Mouse (Mus musculus) hindlimb bud, embryonic 11.5 days (tissue): ENCODE data around the gene Hibch.
"Not testable (repeated sequence)": the region's sequence is repeated elsewhere in the genome, so short reads cannot be mapped to it uniquely, and the experiment has no call there.

Experiments
- DNase-seq: peaks from one replicate; pipeline ENCODE4 v3.0.0-alpha.2; 2012; ENCODE audit warnings: low read depth, low spot score; ENCODE audit errors: extremely low spot score

Hibch gene

DNA sequence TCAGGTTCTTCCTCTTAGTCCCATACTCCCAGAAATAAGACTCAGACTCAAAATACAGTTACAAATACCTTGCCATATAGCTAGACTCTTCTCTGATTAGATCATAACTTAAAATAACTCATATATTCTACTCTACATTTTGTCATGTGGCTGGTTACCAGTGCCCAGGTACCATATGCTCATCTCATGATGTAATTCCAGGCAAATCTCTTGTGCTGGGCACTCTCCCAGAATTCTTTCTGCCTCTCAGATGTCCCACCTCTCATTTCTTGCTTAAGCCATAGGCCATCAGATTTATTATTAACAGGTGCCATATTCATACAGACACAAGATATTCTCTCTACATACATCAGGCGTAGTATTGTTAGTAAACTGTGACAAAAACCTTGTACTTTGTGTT, 23.1 kb downstream of the Hibch start:
- DNase-seq: no peak

DNA sequence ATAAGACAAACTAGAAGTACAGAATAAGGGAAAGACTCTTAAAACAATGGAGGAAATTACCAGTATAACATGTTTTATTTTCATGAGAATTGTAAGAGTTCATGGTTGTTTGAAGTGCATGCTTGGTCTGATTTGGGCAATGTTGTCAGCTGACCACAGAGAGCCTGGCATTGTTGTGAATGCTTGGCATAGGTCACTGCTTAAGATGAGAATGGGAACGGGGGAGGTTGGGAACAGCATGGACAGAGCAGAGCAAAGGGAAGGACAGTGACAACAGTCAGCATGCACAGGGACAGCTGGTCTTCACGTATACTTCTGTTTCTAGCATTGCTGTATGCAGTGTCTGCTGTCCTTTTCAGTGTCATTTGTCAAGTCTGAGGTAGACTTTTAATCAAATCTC, 39.5 kb downstream of the Hibch start:
- no peak for DNase-seq

DNA sequence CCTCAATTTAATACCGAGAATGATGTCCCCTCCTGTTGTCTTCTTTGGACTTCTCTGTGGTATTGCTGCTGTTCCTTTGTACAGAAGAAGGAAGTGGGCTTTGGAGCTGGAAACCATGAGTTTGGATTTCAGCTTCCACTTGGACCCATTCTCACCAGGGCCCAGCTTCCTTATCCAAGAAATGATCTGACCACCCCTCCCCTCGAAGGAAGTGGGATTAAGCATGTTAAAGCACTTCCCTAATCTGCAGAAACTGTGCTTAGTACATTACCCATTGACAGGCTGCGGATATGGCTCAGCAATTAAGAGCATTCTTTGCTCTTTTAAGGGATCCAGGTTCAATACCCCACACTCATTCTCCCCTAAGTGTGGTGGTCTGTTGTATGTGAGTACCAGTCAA, 65.1 kb downstream of the Hibch start:
- no peak for DNase-seq

- DNase-seq: no peak
Measured at GRCm38 (mm10) chr1:52916655-52917054, 71.9 kb downstream of the Hibch start.

GRCm38 (mm10) chr1:52918897-52919296, 74.2 kb downstream of the Hibch start:
- not testable (repeated sequence) for DNase-seq

GRCm38 (mm10) chr1:52924482-52924881, 79.8 kb downstream of the Hibch start:
- not testable (repeated sequence) for DNase-seq

DNA sequence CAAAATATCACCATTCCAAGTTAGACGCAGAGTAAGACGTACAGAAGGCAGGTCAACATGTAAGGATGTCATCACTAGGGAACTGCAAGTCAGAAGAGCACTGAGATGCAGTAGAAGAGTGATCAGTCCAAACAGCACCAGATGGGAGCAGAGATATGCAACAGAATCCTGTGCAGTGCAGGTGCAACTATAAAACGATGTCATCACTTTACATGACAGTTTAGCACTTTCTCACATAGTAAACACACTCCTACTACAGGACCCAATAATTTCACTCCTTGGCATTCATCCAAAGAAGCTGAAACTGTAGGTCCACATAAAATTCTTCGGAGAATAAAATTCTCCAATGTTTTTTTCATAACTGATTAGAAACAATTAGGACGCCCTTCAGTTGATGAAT, 89.8 kb downstream of the Hibch start:
- DNase-seq: no peak

DNA sequence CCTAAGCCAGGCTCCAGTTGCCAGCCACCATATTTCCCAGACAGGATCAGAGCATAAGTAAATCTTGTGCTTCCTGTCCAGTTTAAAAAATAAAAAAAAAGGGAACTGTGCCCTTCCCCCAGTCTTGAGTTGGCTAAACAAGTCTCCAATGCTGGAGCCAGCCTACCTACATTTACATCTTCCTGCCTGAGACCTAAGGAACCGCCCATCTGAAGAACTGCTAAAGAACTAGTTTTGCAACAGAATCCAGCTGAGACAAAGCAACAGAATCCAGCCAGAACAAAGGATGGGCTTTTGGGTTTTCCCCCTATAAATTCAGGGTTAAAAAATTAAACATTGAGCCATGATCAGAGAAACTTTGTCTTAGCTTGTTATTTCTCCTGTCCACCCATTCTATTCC, 94.3 kb downstream of the Hibch start:
- no peak for DNase-seq

- DNase-seq: no peak
Measured at GRCm38 (mm10) chr1:52947895-52948294, 103.2 kb downstream of the Hibch start.

DNA sequence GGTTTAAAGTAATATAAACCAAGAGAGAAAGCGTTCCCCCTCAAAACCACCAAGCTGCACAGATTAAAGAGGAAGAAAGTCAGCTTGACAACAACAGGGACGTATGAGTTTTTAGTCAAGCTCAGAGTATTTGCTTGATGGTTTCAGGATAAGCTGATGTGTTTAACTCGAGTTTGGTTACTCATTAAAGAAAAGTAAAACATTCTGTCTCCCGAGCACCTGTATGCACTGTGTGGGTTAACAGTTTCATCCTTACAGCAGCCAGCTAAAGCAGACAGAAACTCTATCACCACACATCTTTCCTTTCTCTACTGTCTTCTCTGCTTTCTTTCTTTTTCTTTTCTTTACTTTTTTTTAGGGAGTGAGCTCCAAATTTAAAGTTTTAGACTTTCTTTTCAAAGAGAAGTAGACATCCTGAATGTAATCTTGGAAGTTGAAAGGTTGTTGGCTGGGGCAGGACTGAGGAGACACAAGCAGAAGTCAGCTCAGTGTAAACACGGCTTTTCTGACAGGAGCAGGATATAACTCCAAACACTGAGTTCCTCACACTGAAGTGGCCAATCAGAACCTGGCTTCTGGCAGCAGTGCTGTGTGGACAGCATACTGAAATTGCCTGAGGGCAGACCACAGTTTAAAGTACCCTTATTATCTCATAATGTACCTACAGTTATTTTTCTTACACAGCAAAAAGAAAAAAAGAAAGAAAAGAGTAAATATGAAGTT, 106.6 kb downstream of the Hibch start:
- DNase-seq: no peak

- DNase-seq: no peak
Measured at GRCm38 (mm10) chr1:52952143-52952542, 107.4 kb downstream of the Hibch start.

- no peak for DNase-seq
Measured at GRCm38 (mm10) chr1:52952551-52953397, 108.0 kb downstream of the Hibch start.

DNA sequence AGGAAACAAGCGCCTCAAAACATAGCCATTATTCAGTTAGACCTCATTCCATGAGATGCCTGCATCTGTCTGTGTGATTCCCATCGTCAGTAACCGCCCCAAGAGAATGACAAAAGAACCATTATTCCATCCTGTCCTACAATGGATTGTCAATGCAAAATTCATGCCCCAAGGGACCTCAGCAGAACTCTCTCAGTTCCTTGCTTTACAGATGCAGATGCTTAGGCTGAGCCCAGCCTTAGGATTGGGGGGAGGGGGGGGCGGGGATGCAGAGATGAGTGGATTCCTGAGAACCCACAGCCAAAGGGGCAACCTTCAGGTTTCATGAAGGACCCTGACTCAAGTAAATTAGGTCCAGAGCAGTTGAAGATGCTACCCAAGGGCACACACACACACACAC, 108.8 kb downstream of the Hibch start:
- DNase-seq: no peak

GRCm38 (mm10) chr1:52954456-52954855, 109.7 kb downstream of the Hibch start:
- no peak for DNase-seq

GRCm38 (mm10) chr1:52955102-52955501, 110.4 kb downstream of the Hibch start:
- no peak for DNase-seq

GRCm38 (mm10) chr1:52956746-52957145, 112.0 kb downstream of the Hibch start:
- DNase-seq: no peak

DNA sequence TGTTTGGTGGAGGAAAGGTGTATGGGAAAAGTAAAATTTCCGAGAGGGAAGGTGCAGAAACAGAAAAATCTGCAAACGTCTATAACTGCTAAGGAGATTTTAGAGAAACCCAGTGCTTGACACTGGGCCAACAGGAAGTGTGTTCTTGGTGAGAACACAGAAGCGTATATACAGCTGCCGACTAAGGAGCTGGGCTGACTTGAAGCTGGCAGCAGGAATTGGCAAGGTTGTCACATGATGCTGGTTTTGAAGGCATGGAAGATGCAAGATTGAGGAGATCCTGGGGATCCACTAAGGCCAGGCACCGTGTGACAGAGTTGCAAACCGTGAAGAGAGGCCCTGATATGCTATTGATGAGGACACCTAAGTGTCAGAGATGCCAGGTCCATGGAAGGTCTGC, 115.5 kb downstream of the Hibch start:
- no peak for DNase-seq

GRCm38 (mm10) chr1:52963097-52963496, 118.4 kb downstream of the Hibch start:
- no peak for DNase-seq

DNA sequence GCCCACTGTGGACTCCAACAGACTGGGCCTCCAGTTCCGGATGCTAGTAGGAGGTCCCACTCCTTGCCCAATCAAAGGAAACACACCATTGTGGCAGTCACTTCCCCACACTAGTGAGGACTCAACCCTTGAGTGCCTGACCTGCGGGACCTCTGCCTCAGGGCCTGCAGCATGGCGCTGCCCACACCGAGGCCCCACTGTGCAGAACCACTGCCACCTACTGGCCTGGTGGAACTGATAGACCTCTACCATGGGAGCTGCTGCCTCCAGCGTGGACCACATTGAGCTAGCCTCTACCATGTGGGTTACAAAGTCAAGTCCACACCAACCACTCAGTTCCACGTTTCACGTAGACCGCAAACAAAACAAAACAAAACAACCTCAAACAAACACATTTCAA, 119.9 kb downstream of the Hibch start:
- DNase-seq: no peak
